9 mouse cellular contexts compared by ENCODE assay signal in the genomic region with DNA sequence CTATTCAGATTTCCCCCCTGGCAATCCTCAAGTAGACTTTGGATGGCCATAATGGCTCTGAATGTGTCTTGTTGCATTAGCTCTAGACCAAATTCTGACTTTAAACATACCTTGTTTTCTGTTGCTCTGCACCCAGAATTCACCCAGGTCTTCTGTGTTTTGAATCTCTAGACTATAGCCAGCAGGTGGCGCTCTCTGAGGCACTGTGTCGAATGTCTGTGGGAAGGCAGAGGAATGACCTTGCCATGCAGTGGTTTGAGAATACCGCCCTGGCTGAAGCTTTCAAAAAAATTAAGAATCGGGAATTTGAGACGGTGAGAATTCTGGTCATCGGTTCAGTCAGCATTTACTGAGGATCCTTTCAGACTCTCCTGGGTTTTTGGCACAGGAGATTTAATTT. TPM values are rescaled to one million over a fixed set of nuclear protein-coding genes. Genes with fewer than 3 reads are reported as not detected.
DNase-seq lines count a peak whose midpoint lies in the region; ATAC-seq lines count a peak whose summit lies in the region.
"Had no signal": no experiment of that assay in that cellular context is flagged by ENCODE, and none has a peak within 500 bp of the region (broad histone marks: within the 10 kb centered on the region; RNA-seq: fewer than 3 reads in every experiment).

No protein-coding gene starts in this region.

- no peaks in the 10 kb centered on the region for H3K27me3 ChIP-seq in midbrain, embryonic 14.5 days (ENCODE audit: control insufficient read depth, insufficient read depth, low read length)
- no peaks in the 10 kb centered on the region for H3K27me3 ChIP-seq in midbrain, embryonic 16.5 days (ENCODE audit: control insufficient read depth, insufficient read depth, low read depth, low read length)
- no peaks in the 10 kb centered on the region for H3K27me3 ChIP-seq in liver, embryonic 11.5 days (replicated peaks; ENCODE audit: control insufficient read depth, insufficient read depth, low read length)

- H3K36me3 ChIP-seq in midbrain, embryonic 14.5 days (ENCODE audit: control insufficient read depth, insufficient read depth, low read length): no peaks in the 10 kb centered on the region
- no peaks in the 10 kb centered on the region for H3K36me3 ChIP-seq in midbrain, embryonic 16.5 days (ENCODE audit: control insufficient read depth, insufficient read depth, low read length)
- no peaks in the 10 kb centered on the region for H3K36me3 ChIP-seq in liver, embryonic 11.5 days (ENCODE audit: control insufficient read depth, insufficient read depth, low read length)

- H3K4me2 ChIP-seq in midbrain, embryonic 14.5 days (ENCODE audit: low read length): no peak overlapping the region
- no peak overlapping the region for H3K4me2 ChIP-seq in midbrain, embryonic 16.5 days (ENCODE audit: low read length)
- no peak overlapping the region for H3K4me2 ChIP-seq in liver, embryonic 11.5 days

- no peak overlapping the region for H3K9ac ChIP-seq in midbrain, embryonic 14.5 days (replicated peaks; ENCODE audit: low read length)
- no peak overlapping the region for H3K9ac ChIP-seq in midbrain, embryonic 16.5 days (ENCODE audit: low read depth, low read length)
- no peak overlapping the region for H3K9ac ChIP-seq in liver, embryonic 11.5 days (ENCODE audit: low read depth, low read length)

- no peaks in the 10 kb centered on the region for H3K9me3 ChIP-seq in midbrain, embryonic 14.5 days (ENCODE audit: control insufficient read depth, low read length)
- H3K9me3 ChIP-seq in midbrain, embryonic 16.5 days (replicated peaks; ENCODE audit: control insufficient read depth, low read length, poor library complexity, severe bottlenecking): no peaks in the 10 kb centered on the region
- H3K9me3 ChIP-seq in liver, embryonic 11.5 days (ENCODE audit: control insufficient read depth, low read length): no peaks in the 10 kb centered on the region

- 9% methylated on average over 6 of the region's 6 CpGs for WGBS in midbrain, embryonic 14.5 days
- 9% methylated on average over 6 of the region's 6 CpGs for WGBS in midbrain, embryonic 16.5 days
- WGBS in liver, embryonic 11.5 days: 9% methylated on average over 6 of the region's 6 CpGs

- peak; percentile 90 for DNase-seq in midbrain, embryonic 14.5 days
- peak; percentile 80 for DNase-seq in adrenal gland, postnatal 10 days
- peak; percentile 93 for DNase-seq in embryo, embryonic 10.5 days (ENCODE audit: low spot score)
- peak; percentile 74 for DNase-seq in induced T-regulatory cell, adult 2 months (ENCODE audit: low read depth)
- DNase-seq in liver, embryonic 11.5 days (ENCODE audit: low spot score): peak; percentile 41
- peak; percentile 60 to 63 for DNase-seq in right cerebral cortex, adult 2 months (ENCODE audit: low spot score in 2 of 2)

- no peaks in the 10 kb centered on the region for H3K4me1 ChIP-seq in midbrain, embryonic 14.5 days (ENCODE audit: control insufficient read depth, insufficient read depth, low read length)
- H3K4me1 ChIP-seq in midbrain, embryonic 16.5 days (ENCODE audit: control insufficient read depth, insufficient read depth, low read length): no peaks in the 10 kb centered on the region
- no peaks in the 10 kb centered on the region for H3K4me1 ChIP-seq in liver, embryonic 11.5 days (replicated peaks; ENCODE audit: control insufficient read depth, insufficient read depth, low read length)

- no peak overlapping the region for H3K4me3 ChIP-seq in midbrain, embryonic 14.5 days (replicated peaks; ENCODE audit: low read depth, low read length)
- H3K4me3 ChIP-seq in midbrain, embryonic 16.5 days (ENCODE audit: low read depth, low read length): no peak overlapping the region
- no peak overlapping the region for H3K4me3 ChIP-seq in liver, embryonic 11.5 days (ENCODE audit: low read depth, low read length)

- H3K27ac ChIP-seq in midbrain, embryonic 14.5 days (replicated peaks; ENCODE audit: low read depth, low read length): no peak overlapping the region
- H3K27ac ChIP-seq in midbrain, embryonic 16.5 days (ENCODE audit: low read length): no peak overlapping the region
- H3K27ac ChIP-seq in liver, embryonic 11.5 days (ENCODE audit: low read depth, low read length): no peak overlapping the region

- no peak for ATAC-seq in midbrain, embryonic 14.5 days (ENCODE audit: low FRiP score, low TSS enrichment)
- no peak for ATAC-seq in midbrain, embryonic 16.5 days
- no peak for ATAC-seq in liver, embryonic 11.5 days (replicated peaks; ENCODE audit: low FRiP score)
- no peak for ATAC-seq in erythroid progenitor cell, adult 5-6 weeks (replicated peaks; ENCODE audit: low FRiP score, poor library complexity, severe bottlenecking)

RNA-seq across cellular contexts. Expression of gene Sycp2l, which starts 20.8 kb away (rescaled TPM):
- not detected in 2 replicates for polyA plus RNA-seq in midbrain, embryonic 14.5 days (2014; fragmentation: Nextera tagmentation; extraction: Ambion mirVana)
- 0.07 TPM in 1 of 2 replicates, not detected in the other for polyA plus RNA-seq in midbrain, embryonic 16.5 days (2015; fragmentation: Nextera tagmentation; extraction: Ambion mirVana)
- not detected for total RNA-seq in adrenal gland, postnatal 10 days (2021)
- not detected in 2 replicates for polyA plus RNA-seq in liver, embryonic 11.5 days (2014; fragmentation: Nextera tagmentation; extraction: Ambion mirVana)
- total RNA-seq in erythroid progenitor cell, adult 5-6 weeks (2015; ENCODE audit: low replicate concordance): not detected in 2 replicates
- not detected in 2 replicates for total RNA-seq in erythroid progenitor cell, adult 5-6 weeks (2017; ENCODE audit: low replicate concordance)
- total RNA-seq: gastrocnemius, postnatal 4 days had no signal

RNA-seq across cellular contexts. Expression of gene Gcm2, which starts 24.1 kb away (rescaled TPM):
- polyA plus RNA-seq in midbrain, embryonic 14.5 days (2014; fragmentation: Nextera tagmentation; extraction: Ambion mirVana): not detected in 2 replicates
- polyA plus RNA-seq in midbrain, embryonic 16.5 days (2015; fragmentation: Nextera tagmentation; extraction: Ambion mirVana): not detected in 2 replicates
- total RNA-seq in adrenal gland, postnatal 10 days (2021): not detected
- not detected in 2 replicates for polyA plus RNA-seq in liver, embryonic 11.5 days (2014; fragmentation: Nextera tagmentation; extraction: Ambion mirVana)
- not detected in 2 replicates for total RNA-seq in erythroid progenitor cell, adult 5-6 weeks (2015; ENCODE audit: low replicate concordance)
- not detected in 2 replicates for total RNA-seq in erythroid progenitor cell, adult 5-6 weeks (2017; ENCODE audit: low replicate concordance)
- total RNA-seq: gastrocnemius, postnatal 4 days had no signal

RNA-seq across cellular contexts. Expression of gene Mak, which starts 55.4 kb away (rescaled TPM):
- polyA plus RNA-seq in midbrain, embryonic 14.5 days (2014; fragmentation: Nextera tagmentation; extraction: Ambion mirVana): 1.7 and 2.1 TPM in 2 replicates
- polyA plus RNA-seq in midbrain, embryonic 16.5 days (2015; fragmentation: Nextera tagmentation; extraction: Ambion mirVana): 2.7 TPM in 2 replicates
- total RNA-seq in adrenal gland, postnatal 10 days (2021): under 1 TPM in 1 of 2 experiments, not detected in 1; 0.12 TPM
- 0.34 and 0.56 TPM in 2 replicates for polyA plus RNA-seq in liver, embryonic 11.5 days (2014; fragmentation: Nextera tagmentation; extraction: Ambion mirVana)
- not detected in 2 replicates for total RNA-seq in erythroid progenitor cell, adult 5-6 weeks (2015; ENCODE audit: low replicate concordance)
- total RNA-seq in erythroid progenitor cell, adult 5-6 weeks (2017; ENCODE audit: low replicate concordance): not detected in 2 replicates
- total RNA-seq: gastrocnemius, postnatal 4 days had no signal

Comparison
In these comparisons a context has a peak if more than half of its experiments do, and no peak if none do; other contexts are left out.
1. DNase-seq: peak in every context shown above with its lines; median percentile 93 in embryo, embryonic 10.5 days; 90 in midbrain, embryonic 14.5 days; 80 in adrenal gland, postnatal 10 days; 74 in induced T-regulatory cell, adult 2 months; 62 in right cerebral cortex, adult 2 months; 41 in liver, embryonic 11.5 days.